Mouse (Mus musculus): ENCODE measurements around the gene Cdc42bpa. TPM values are rescaled to one million over a fixed set of nuclear protein-coding genes. Genes with fewer than 3 reads are reported as not detected.

Gene Cdc42bpa
- polyA plus RNA-seq, 1 experiment from 2014 or later: 26.1 TPM

DNA sequence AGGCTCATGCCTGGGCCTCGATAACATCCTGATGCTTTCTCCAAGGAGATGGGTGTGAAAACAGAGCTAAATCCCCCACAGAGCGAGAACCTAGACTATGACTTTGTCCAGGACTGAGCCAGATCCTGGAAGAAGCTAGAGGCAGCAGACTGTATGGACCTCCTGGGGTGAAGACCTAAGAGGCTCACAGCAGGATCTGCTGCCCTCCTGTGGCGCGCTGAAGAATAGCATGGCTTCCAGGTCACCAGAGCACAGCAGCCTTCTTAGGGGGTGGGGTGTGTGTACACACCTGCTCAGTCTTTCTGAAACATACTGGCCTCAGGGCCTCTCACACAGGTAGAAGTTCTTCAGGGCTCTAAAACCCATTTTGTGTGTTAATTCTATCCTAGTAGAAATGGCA is 254.8 kb downstream of the Cdc42bpa start:
- Histone ChIP-seq H3K4me3 (ENCODE audit: low read depth, low read length) (no peak overlapping the region), H3K9ac (replicated peaks; ENCODE audit: low read depth, low read length) (no peak overlapping the region), H3K9me3 (ENCODE audit: control insufficient read depth, low read depth, low read length) (no peaks in the 10 kb centered on the region), H3K36me3 (ENCODE audit: control insufficient read depth, insufficient read depth, low read length) (no peaks in the 10 kb centered on the region), H3K27ac (ENCODE audit: low read length) (no peak overlapping the region), H3K4me2 (replicated peaks; ENCODE audit: low read depth, low read length) (no peak overlapping the region), H3K4me1 (ENCODE audit: control insufficient read depth, insufficient read depth, low read length) (no peaks in the 10 kb centered on the region), H3K27me3 (ENCODE audit: control insufficient read depth, insufficient read depth, low read length) (no peaks in the 10 kb centered on the region)
- peak; percentile 87 for ATAC-seq (ENCODE audit: insufficient number of reproducible peaks, insufficient read depth, low FRiP score, low read depth)
- 18% methylated on average over 4 of the region's 4 CpGs for WGBS

Other genes with a start within 250 kb of the Cdc42bpa start
- not detected in 2 replicates for gene Kif28, start 215.2 kb upstream of the Cdc42bpa start, polyA plus RNA-seq (2014; fragmentation: Nextera tagmentation; extraction: Ambion mirVana)
- 0.41 TPM in 1 of 2 replicates, not detected in the other for gene Gm10518, start 157.1 kb upstream of the Cdc42bpa start, polyA plus RNA-seq (2014; fragmentation: Nextera tagmentation; extraction: Ambion mirVana)
- gene Ahctf1, start 156.8 kb upstream of the Cdc42bpa start, polyA plus RNA-seq (2014; fragmentation: Nextera tagmentation; extraction: Ambion mirVana): 35.6 and 38.8 TPM in 2 replicates
- gene Coq8a, start 239.1 kb downstream of the Cdc42bpa start, polyA plus RNA-seq (2014; fragmentation: Nextera tagmentation; extraction: Ambion mirVana): 13.3 and 17.1 TPM in 2 replicates

Measured in stomach, embryonic 14.5 days (tissue).